Mouse (Mus musculus) layer of hippocampus, postnatal 10 days (tissue): Measurements from ENCODE around the gene Sdk1. TPM values are rescaled to one million over a fixed set of nuclear protein-coding genes. Genes with fewer than 3 reads are reported as not detected.
A peak's percentile ranks its signal among the peaks of the same experiment; 100 is the strongest.

ENCODE experiments used
- DNase-seq, 2 experiments: peaks; one replicate each; pipeline ENCODE4 v3.0.0; 2021; ENCODE audit warnings: low spot score in 2 of 2
- total RNA-seq, 2 experiments: library from RNA; stranded (reverse); gene quantifications; 2 replicates each; pipeline ENCODE4 v1.2.3; 2021

Sdk1 gene
- total RNA-seq, 2 experiments from 2014 or later: 12.4 to 14.7 TPM

DNA sequence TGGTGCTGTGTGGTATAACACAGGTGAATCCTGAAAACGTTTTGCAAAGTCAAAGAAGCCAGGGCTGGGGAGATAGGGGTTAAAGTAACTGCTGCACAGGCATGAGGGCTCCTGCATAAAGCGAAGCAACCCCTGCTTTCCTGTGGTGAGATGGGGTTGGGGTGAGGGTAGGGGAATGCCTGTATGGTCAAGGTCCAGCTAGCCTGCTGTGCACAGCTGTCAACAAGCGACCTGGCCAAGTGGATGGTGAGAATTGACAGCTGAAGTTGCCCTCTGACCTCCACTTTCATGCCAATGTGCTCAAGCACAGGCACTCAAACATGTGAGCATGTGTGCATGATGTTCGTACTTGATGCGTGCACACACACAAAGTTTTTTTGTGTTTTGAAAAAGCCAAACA lies 639.4 kb downstream of the Sdk1 start:
- no peak for DNase-seq

DNA sequence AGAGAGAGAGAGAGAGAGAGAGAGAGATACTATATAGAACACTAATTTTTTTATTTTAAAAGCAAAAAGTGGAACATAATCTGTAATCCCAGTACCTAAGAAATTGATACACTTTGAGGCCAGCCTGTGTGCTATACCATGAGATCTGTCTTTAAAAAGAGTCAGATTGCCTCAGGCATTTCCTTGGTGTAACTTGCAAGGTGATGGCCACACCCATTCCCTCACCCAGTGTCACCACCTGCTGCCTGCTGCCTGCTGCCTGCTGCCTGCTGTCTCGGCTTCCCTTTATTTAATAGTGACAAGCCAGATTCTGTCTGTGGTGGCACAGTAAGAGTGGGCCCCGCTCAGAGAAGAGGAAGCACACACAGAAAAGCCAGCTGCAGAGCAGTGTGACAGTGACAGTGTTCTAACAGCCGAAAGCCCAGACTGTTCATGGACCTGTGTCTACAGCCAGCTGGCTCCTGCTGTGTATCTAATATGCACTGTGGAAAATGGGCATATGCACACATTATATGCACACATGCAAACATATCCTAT lies 642.9 kb downstream of the Sdk1 start:
- peak; percentile 35 to 36 for DNase-seq

DNA sequence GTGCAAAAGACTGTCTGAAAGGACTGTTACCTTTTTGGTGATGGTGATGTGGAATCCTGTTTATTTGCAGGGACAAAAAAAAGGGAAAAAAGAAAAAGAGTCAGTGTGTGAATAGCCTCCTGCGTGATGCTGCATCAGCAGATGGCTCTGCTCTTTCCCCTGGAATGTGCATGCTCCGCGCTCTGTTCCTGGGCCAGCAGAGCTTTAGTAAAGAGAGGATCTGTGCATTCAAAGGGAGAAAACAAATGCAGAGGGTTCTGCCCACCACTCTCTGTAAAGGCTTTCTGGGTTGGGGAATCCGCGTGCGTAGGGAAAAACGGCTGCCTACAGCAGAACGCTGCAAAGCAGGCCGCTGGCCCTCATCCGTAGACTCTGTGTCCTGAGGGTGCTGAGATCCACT lies 644.7 kb downstream of the Sdk1 start:
- peak; percentile 27 to 29 for DNase-seq

DNA sequence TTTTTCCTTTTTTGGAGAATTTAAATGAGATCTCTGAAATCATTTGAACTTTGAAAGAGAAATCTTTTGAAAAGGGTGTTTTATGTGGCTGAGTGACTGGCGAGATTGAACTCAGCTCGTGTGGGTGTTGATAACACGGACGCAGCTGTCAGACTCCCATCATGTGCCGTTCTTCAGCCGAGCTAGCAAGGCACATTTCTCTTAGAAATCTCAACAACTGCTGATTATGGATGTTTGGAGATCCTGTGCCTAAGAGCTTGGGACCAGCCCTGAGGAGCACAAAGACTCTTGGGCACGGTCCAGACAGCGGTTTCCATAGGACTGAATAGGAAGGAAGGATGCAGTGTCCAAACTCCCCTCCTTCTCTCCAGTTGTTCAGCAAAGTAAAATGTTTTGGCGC lies 648.5 kb downstream of the Sdk1 start:
- DNase-seq: no peak

DNA sequence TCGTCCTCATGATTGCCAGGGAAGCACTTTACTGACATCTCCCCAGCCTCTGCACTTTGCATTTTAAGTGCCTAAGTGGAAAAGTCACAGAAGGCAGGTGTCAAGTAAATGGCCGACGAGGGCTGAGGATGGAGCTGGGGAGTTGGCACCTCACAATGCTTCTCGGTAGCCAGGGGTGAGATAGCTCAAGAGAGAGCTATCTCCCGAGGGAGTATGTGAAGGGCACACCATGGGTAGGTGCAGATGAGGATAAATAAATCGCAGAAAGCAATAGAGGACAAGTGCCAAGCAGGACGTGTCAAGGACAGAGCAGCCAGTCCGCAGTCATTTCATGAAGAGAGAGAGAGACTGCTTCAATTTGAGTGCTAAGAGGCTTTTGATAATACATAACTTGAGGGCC lies 655.1 kb downstream of the Sdk1 start:
- no peak for DNase-seq

DNA sequence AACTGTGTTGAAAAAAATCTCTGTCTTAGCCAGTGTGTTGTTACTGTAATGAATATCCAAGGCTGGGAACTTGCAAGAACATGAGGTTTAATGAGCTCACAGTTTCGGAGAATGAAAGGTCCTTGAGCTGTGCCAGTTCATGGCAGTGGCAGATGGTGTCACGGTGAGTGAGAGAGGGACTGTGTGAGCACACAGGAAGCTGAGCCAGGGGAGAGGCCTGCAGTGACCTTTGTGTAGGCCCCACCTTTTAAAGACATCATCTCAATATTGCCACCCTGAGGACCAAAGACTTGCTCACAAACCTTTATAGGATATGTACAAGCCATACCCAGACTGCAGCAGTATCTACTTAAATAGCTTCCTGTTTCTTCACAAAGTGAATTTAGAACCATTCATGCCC lies 656.2 kb downstream of the Sdk1 start:
- no peak for DNase-seq

DNA sequence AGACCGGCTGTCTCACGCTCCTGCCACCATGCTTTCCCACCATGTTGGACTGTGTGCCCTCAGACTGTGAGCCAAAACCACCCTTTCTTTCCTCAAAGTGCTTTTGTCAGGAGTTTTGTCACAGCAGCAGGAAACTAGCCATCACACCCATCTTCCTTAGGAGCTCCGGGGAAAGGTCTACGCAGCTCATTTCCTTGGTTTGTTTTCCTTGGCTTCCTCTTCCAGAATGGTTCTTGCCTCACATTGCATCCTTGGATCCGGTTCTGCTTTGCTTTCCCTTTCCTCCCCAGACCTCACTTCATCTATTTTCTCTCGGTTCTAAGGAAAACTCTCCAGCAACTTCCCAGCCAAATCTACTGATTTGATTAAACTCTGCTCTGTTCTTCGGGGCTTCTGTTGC lies 658.5 kb downstream of the Sdk1 start:
- no peak for DNase-seq

DNA sequence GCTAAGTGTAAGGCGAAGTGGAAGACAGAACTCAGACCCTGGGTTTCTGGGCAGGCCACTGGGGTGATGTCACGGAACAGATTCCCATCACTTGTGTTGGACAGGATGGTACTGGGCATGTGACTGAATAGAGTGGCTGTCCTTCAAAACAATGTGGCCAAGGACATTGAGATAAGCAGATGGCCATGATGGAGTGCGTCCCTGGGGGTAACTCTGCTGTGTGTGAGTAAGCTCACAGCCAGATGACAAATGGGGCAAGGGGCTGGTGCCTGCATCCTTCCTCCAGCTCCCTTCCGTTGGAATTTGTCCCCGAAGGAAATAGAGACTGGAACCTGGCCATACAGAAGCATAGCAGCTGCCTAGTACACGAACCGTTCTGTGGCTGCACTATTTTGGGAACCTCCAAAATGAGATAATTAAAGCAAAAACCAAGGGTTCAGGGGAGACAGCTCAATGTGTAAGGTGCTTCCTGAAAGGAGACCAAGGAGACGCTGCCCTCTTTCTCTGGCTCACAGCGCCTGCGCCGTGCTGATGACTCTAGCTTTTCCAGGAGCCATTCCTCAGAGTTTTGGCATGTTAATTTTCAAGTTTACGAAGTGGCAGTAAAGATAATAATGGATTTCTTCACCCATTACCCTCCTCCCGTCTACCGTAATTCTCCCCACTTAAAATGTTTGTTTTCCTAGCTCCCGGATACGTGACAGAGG lies 661.4 kb downstream of the Sdk1 start:
- DNase-seq: no peak

DNA sequence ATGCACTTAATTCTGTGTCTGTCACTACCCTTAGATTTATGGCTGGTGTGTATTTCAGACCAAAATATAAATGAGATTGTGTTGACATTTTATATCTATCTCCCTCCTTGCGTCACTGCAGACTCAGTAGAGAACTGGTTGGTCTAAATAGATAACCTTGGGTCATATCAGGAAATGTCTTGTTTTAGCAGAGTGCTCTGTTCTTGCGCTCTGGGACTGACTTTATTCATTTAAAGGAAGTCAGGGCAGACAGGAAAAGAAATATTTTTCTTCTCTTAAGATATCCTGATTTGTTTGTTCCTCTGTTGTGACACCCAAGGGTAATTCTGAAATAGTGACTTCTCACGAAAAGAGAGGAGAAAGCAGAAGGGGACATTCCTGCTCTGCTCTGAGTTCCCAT lies 669.2 kb downstream of the Sdk1 start:
- DNase-seq: no peak

DNA sequence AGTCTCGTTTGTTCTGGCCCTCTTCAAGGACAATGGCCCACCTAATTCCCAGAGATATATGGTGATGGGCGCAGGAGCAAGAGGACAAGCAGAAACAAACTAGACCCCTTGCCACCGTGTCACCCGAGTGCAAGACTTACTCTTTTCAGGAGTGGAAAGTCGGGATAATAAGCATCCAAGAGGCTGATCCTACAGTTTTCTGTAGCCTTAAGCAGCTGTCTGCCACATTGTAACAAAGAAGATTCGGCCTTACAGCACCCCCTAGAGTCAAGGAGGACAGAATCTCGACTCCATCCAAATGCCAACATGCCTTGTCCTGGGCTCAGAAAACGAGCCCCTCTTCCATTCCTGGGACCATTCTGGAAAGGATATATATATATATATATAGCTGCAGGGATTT lies 669.6 kb downstream of the Sdk1 start:
- no peak for DNase-seq

DNA sequence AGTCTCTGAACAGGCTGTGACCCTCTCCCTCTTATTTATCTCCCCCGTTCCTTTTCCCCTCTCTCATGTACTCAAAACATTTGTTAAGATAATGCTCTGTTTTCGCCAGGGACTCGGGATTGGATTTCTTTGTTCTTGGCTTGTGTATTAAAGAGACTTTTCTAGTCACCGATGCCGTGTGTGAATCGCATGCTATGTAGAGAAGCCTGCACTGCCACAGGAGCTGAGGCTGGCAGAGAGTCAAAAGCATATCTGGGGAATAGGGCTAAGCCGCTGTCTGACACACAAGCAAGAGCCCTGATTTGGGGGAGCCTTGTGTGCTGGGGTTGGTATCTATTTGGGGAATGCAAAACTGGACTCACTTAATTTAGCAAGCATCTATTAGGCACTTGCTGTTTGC lies 671.6 kb downstream of the Sdk1 start:
- DNase-seq: no peak

DNA sequence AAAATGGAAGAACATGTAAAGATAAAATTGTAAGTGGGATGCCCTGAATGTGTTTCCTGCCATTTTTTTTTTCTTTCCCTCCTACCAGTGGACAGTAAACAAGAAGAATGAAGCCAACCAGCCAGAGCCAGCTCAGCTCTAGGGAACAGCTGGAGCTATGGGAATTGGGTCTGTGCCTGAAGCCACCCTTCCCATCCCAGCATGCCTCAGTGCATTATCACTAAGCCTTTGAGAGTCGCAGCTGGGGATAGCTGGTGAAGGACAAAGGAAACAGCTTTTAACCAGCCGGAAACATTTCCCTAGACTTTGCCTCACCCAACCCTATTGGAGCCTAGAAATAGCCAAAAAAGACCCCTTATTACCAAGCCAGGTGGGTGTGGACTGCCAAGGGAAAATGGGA lies 675.7 kb downstream of the Sdk1 start:
- peak in 1 of 2 experiments; percentile 28 for DNase-seq

DNA sequence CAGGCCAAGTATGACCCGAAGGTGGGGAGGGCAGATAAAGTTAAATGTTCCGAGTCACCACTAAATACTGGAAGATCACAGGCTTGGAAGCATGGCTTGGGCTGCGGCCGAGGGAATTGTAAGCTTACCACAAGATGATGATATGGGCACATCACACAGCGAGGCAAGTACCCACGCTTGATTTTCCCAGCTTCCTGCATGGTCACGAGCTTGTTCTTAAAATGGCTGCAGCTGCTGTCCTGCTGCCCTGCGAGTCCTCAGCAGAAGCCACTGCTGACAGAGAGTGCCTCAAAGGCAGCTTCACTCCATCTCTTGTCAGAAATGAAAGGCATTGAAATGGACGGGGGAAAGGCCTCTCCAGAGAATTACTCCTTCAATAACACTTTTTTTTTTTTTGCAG lies 697.7 kb downstream of the Sdk1 start:
- DNase-seq: no peak

DNA sequence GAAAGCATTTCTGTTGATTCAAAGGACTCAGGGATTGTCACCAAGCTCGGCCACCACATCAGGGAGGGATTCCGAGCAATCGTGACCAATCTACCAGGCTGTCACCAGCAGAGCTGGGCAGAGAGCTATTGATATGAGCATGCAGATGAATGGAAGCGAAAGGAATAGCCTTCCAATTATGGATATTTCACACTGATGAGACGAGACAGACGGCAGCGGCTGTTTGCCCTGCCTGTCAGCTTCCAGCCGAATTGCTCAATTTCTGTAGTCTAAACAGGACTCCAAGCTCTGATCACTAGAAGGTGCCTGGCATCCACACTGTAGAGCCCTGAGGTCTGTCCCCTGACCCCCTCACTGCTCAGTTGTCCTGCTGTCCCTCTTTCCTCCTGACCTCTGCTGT lies 699.3 kb downstream of the Sdk1 start:
- DNase-seq: peak; percentile 7 to 18

DNA sequence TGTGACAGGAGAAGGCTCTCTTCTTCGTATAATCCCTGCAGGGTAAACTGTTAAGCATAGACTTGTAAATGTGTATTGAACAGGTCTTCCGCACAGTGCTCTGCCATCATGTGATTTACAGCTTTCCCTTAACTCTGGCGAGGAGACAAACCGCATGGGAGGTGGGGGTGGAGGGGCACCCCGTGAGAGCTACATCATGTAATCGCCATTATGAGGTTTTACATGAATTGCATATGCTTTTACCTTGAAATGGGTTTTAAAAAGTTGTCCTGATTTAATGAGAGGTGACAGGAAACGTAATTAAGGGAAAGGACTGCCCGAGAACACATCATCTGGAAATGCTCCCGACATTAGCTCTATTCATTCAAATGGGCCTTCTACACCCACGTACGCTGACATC lies 709.5 kb downstream of the Sdk1 start:
- DNase-seq: no peak

DNA sequence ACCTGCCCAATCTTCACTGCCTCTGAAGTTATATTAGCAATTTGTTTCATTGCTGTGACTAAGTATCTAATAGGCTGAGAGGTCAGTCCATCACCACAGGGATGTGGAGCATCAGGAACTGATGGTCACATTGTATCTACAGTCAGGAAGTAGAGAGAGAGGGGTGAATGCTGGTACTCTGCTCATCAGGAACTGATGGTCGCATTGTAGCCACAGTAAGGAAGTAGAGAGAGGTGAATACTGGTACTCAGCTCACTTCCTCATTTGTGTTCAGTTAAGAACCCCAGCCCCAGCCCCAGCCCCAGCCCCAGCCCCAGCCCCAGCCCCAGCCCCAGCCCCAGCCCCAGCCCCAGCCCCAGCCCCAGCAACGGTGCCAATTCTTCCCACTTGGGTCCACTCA lies 711.0 kb downstream of the Sdk1 start:
- DNase-seq: no peak

DNA sequence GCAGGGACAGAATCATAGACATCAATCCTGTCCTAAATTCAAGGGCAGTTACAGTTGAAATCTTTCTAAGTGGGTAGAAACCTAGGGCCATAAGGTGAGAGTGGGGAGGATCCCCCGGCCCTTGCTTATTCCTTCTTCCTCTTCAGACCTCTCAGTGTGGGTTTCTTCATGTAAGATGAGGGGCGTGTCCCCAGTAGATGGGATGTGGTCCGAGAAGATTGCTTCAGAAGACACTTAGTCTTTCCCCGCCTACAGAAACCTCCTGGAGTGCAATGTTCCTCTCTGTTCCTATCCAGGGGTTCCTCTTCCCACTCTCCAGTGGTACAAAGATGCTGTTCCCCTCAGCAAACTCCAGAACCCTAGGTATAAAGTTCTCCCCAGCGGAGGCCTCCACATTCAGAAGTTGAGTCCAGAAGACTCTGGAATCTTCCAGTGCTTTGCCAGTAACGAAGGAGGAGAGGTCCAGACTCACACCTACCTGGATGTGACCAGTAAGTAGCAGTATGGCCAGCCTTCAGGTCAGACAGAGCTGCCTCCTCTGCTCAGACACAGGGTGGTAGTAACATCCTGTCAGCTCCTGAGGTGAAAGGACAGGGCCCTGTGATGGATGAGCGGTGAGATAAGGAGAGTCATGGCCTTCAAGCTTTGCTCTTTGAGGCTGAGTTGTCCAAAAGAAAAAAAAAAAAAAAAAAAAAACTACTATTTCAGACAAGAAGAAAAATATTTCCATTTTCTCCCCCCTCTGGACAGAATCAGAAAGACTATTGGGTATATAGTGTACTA lies 711.6 kb downstream of the Sdk1 start:
- no peak for DNase-seq

DNA sequence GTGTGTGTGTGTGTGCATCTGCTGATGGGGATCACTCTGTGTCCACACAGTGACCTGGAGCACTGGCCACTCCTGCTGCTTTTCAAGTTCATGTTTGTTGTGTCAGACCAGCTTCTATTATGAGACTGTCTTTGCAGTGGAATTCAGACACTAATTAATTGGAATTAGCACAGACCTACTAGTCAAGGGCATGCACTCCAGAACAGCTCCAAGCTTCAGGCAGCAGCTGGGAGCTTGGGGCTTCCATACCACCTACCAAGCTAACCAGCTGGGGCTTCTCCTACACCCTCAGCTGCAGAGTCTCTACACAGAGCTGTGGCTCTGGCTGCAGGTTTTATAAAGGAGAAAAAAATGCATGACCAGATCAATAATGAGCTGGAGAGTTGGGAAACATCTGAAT lies 729.8 kb downstream of the Sdk1 start:
- no peak for DNase-seq

DNA sequence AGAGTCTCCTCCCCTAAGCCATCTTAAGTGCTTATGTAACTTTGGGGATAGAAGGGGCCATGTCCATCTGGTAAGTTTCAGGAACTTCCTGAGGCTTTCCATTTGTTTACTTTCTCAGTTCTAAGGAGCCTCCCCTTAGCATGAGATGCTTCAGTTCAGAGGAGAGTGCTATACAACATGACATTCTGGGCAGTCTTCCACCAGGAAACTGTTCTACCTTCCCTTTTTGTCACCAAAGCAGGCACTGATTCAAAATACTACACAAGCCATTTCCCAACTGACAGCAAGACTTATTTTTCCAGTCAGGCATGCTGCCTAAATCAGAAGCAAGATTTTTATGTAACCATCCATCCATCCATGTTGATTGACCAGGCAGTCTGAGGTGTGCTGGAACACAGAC lies 738.2 kb downstream of the Sdk1 start:
- no peak for DNase-seq

DNA sequence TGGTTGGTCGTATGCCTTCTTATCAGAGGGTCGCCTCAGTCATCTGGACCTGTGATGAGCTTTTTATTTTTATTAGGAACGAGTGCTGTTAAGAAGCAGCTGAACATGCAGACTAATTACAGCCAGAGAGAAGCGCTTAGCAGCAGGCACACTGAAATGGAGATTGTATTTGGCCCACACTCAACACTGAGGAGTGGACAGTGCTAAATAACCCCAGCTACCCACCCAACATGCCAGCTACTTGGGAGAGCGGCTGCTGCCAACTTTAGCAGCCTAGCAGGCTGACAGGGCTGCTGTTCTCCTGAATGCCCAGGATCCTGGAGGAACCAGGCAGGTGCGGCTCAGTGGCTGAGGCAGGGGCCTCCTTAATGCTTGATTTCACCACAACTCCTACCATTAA lies 739.5 kb downstream of the Sdk1 start:
- no peak for DNase-seq

DNA sequence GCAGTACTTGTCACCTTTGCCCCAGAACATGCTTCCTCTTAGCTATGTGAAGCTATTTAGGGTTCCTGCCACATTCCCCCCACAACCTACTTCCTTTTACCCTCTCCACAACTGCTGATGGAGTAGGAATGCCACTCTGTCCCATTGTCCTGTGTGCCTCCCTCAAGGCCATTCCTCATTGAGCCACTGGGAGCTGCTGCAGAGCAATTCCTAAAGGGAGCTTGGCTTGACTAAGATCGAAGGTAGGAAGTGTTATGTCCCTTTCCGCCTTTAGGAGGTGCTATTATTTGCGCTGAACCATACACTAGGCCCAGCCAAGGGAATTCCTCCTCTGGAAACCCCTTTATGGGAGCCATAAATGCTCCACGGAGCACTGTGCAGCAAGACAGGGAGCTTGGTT lies 743.0 kb downstream of the Sdk1 start:
- DNase-seq: no peak

DNA sequence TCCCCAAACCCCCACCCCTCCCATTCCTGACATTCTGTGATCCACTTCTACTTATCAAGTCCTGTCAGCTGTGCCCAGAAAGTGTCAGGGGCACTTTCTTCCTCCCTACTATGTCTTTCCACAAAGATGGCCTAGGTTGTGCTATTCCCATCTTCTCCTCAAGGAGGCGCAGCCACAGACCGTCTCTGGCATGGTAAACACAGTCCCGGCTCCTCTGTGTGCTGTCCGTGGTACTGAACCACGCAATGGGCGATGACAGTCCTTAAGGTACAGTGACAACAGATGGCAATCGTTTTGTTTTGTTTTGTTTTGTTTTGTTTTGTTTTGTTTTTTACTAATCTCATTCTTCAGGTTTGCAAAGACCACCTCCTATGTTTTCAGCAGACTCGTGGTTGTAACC lies 743.7 kb downstream of the Sdk1 start:
- DNase-seq: peak; percentile 64 to 74

DNA sequence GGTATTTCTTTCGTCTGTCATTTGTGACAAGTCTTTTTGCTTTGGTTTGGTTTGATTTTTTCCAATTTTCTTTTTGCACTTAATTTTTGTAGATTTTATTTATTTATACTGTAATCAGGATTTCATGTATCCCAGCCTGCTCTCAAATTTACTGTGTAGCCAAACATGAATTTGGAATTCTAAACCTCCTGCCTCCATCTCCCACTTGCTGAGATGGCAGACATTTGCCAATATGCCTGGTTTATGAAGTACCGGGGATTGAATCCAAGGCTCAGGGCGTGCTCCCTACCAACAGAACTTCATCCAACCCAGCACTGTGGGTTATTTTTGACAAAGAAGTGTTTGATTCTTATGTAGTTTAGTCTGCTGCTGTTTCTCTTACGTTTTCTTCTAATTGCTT lies 744.3 kb downstream of the Sdk1 start:
- no peak for DNase-seq
